Mouse (Mus musculus) cerebellum, adult 11 months (tissue): ENCODE measurements around the gene Prpf38b.

Experiments
- DNase-seq: peaks from one replicate; pipeline ENCODE4 v3.0.0; 2022

Gene Prpf38b

DNA sequence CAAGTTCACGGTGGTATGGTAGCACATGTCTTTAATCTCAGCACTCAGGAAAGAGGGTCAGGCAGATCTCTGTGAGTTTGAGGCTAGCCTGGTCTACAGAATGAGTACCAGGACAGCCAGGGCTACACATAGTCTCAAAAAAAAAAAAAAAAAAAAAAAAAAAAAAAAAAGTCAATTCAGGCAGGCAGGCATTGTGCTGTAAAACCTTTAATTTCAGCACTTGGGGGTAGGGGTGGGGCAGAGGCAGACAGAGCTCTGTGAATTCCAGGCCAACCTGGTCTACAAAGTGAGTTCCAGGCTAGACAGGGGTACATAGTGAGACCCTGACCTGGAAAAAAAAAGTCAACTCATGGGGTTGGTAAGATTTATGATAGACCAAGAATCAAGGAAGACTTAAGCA is 53.8 kb downstream of the Prpf38b start:
- no peak for DNase-seq

DNA sequence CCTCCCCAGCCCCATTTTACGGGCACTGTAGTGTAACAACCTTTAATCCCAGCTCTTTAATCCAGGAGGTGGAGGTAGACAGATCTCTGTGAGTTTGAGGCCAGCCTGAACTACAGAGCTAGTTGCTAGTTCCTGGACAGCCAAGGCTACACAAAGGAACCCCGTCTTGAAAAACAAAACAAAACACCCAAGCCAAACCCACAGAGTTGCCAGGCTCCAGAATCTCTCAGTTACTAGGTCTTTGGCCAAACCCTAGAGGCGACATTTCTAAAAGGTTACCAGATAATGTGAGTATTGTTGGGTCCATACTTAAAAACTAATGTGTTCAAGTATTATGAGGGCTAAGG is 54.4 kb downstream of the Prpf38b start:
- DNase-seq: no peak

DNA sequence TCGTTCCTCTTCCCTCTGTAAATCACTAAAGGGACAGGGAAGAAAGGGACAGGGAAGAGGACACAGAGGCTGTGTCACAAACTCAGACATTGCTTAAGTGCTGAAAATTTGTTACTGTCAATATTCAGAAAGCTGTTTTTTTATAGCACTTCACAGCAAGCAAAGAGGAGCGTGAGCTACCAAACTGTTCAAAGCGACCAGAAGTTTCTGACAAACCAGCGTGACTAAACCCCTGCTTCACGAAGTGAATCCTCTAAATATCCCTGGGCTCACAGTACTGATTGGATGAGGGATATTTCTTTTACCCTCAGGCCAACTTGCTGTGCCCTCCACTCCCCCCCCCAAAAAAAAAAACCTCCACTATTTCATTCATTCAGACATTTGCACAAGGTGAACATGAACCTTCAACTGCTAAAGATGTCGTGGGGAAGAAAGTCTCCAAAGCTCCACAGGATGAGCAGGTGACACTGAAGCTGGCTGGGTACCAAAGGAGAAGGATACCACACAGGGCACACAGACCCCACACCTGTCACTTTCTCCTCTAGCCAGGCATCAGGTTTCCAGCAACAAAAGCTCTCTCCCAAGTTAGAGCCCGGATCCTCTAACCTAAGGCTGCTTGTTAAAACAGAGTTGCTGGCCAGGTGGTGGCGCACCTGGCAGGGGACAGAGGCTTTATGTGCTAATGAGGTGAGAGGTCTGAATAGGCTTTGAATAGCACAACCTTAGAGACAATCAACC is 55.0 kb downstream of the Prpf38b start:
- DNase-seq: peak; percentile 39

DNA sequence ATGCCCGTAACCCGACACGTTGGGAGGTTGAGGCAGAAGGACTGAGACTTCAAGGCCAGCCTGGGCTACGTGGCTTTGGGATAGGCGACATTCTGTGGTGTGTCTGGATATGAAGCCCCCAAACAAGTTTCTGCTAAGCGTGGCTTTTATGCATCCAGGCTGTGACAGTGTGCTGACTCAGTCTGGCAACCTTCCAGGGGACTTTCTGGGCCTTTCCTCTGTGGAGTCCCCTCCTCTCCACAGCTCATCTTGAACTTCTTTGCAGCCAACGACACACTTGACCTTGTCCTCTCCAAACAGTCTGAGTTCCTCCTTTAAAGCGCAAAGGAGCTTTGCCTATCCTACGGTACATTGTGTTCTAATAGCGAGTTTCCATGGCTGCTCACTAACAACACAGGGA is 55.7 kb downstream of the Prpf38b start:
- no peak for DNase-seq

DNA sequence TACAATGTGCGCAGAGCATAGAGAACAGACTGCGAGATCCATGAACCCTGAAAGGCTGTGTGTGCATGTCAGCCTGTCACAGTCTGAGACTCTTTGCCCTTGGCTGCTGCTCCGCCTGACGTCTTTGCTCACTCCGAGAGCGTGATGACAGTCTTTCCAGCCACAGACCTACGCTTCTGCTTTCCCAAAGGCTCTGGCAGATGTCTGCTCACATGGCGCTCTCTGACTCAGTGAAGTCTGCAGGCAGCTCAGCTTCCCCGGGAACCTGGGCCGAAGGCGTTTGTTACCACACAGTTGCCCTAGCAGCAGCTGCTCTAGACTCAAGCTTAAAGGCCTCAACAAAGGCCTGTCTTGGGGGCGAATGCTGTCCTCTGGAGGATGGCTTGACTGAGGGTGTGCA is 56.2 kb downstream of the Prpf38b start:
- no peak for DNase-seq

DNA sequence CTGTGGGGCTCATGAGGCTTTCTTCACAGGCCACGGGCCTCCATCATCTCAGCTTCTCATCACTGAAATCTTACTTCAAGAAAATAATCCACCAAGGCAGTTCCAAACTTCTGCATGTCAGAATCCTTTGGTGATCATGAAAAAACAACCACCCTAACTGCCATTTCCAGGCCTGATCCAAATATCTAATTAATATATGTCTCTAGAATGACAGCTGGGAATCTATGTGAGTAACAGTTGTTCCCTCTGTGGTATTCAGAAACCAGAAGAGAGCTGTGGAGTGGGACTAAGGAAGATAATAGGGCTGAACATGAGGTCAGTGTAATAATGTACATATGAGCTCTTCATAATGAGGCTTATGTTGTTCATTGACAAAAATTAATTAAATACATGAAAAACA is 58.3 kb downstream of the Prpf38b start:
- no peak for DNase-seq
